Mouse (Mus musculus) yolk sac, embryonic 10.5 days (tissue): ENCODE data around the gene Lemd1.

Experiments
- DNase-seq: peaks from one replicate; pipeline ENCODE4 v3.0.0-alpha.2; 2017; ENCODE audit warnings: low spot score

The Lemd1 gene

GRCm38 (mm10) chr1:132165859-132166258 lies 25.4 kb upstream of the Lemd1 start:
- no peak for DNase-seq

GRCm38 (mm10) chr1:132168115-132168767 lies 23.0 kb upstream of the Lemd1 start:
- DNase-seq = no peak

DNA sequence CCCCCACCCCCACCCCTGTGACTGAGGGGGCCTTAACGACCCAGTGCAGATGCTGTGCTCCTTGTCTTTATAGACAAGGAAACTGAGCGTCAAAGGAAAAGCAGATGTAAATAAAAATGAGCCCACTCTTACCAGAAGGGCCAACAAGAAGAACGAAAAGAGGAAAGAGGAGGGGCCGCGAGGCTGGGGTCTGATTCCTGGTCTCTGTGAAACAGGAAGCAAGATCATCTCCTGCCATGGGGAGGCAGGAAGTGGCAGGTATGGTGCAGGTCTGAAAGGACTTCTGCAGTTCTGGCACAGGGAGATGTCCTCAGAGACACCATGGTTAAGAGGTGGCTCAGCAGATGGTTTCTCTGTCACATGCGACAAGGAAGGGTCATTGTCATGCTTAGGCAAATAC lies 20.5 kb upstream of the Lemd1 start:
- DNase-seq = no peak

DNA sequence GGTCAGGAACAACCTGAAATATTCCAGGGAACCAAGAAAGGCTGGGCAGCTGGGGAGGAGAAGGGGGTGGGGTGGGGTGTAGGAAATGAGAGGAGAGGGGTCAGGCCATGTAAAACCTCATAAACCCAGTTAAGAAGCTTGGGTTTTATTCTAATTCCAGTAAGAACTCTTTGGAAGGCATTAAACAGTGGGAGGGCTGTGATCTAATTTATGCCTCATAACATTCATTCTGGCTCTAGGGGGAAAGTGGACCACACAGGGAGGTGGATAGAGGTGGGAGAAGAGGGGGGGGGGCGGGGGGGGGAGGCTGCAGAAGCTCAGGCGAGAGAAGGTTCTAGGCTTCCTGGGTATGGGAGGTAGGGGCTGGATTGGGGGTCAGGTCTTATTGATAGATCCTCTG lies 19.6 kb upstream of the Lemd1 start:
- DNase-seq = no peak

- DNase-seq = no peak
Measured at GRCm38 (mm10) chr1:132186303-132186702, 4.9 kb upstream of the Lemd1 start.

DNA sequence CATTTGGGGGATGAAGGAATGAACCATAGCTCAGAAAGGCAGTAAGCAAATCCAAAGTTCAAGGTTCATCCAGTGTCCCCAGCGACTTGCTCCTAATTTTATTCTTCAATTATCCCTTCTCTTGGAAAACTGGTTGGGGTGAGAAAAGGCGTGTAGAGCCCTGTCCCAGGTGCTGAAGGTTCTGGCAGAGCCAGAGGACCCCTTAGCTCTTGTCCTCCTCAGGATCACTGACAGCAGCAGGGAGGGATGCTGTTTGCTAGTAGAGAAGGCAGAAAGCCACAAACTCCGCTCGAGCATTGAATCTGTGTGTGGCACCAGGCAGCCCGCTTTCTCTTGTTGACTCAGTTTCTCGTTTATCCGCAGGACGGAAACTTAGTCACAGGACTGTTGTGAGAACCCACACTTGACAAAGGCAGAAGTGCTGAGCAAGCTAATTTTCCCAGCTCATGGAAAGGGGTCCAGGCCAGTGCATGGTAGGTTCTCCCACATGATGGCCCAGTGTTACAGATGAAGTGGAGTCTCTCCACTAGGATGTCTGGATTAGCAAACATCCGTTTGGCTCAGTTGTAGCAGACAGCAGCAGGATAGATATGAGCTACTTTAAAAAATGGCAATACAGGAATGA lies 2.7 kb upstream of the Lemd1 start:
- no peak for DNase-seq

DNA sequence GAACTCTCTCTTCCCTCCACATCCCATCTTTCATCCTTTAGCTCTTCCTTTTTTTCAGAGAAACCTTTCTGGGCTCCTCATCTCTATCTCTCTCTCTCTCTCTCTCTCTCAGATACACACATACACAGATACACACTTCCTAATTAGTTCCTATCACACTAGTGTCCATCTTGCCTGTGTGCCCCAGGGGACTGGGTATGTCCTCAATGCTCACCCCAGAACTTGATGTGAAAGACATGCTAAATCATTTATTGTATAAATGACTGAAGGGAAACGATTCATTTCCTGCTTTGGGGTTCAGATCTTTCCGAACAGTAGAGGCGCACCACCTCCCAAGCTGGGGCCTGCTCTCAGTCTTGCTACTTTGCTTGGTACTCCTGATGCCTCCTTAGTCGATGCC lies 2.0 kb upstream of the Lemd1 start:
- no peak for DNase-seq

- no peak for DNase-seq
Measured at GRCm38 (mm10) chr1:132190040-132190513, 1.2 kb upstream of the Lemd1 start.

GRCm38 (mm10) chr1:132190621-132191092 lies 574 bp upstream of the Lemd1 start:
- no peak for DNase-seq

GRCm38 (mm10) chr1:132191786-132192680 lies 802 bp downstream of the Lemd1 start:
- DNase-seq = no peak

- DNase-seq = no peak
Measured at GRCm38 (mm10) chr1:132193806-132194205, 2.6 kb downstream of the Lemd1 start.

DNA sequence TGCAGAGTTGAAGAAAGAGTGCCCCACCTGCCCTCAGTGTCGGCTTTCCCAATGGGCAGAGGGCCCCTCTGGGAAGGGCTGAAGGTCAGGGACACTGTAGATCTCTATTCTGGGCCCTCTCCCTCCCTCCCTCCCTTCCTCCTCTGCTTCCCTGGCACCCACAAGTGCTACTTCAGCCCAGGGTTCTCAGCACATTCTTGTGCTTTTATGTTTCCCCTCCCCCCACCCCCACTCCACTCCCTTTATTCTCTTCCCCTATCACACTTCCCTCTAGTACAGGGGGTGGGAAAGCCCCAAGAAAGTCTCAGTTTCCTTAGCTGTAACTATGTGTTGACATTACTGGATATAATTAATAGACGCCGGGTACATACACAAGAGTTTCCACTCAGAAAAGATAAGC lies 3.4 kb downstream of the Lemd1 start:
- no peak for DNase-seq

- DNase-seq = no peak
Measured at GRCm38 (mm10) chr1:132195100-132195499, 3.9 kb downstream of the Lemd1 start.

DNA sequence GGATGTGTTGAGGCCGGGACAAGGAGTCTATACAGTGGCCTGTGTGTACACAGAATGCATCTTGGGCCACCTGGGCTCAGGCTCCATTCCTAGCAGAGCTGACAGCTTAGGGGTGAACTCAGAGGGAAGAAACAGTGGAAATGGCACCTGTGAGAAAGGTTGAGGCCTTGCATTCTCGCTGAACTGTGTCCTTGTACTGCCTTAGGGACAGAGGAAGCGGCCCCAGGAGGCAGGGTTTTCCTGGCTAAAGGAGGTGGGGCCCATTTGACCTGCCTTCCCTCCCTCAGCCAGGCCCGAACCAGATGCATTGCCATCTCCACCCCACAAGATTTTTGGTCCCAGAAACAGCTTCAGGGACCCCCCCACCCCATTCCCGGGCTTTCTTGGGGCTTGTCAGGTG lies 4.5 kb downstream of the Lemd1 start:
- no peak for DNase-seq

GRCm38 (mm10) chr1:132196337-132196736 lies 5.1 kb downstream of the Lemd1 start:
- DNase-seq = no peak

- no peak for DNase-seq
Measured at GRCm38 (mm10) chr1:132197666-132198065, 6.4 kb downstream of the Lemd1 start.

DNA sequence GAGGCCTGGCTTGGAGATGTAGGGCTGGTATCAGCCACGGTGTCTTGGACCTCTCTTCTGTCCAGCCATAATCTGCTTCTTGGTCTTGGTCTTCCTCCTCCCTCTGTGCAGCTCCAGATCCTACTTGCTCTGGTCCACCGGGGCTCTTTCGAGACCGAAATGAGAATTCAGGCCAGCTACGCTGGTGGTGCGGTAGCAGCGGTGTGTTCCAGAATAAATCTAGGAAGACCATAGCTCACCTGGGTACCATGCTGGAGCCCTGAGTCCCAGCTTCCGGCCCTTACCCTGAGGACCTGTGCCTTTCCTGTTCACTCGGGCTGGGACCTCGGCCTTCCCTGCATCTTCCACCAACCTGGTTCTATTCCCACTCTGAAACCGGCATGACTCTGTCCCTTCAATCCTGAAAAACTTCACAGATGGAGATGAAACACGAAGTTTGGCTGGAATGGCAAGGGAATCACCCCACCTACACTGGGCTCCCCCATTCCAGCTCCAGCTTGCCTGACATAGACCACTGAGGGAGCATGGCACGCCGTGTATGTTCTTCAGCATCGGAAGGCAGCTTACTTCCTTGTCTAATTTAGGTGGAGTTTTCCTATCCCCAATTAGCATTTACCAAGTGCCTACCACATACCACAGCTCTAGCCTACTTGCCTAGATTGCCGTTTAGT lies 7.3 kb downstream of the Lemd1 start:
- no peak for DNase-seq

DNA sequence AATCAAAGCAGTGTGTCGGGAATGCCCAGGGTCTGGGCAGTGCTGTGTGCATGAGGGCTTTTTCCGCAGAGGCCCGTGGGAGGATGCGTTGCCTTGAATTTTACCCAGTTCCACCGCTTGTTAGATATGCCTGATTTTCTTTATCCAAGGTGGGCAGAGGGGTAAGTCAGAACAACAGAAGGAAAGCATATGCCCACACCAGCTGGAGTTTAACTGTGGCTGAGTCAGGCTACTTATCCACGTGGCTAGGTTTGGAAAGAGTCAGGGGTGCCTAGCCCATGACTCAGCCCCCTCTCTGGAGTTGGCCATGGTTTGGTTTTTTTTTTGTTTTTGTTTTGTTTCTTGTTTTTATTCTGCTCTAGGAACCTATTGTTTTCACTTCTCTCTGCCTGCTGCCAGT lies 8.0 kb downstream of the Lemd1 start:
- DNase-seq = no peak

GRCm38 (mm10) chr1:132199934-132200333 lies 8.7 kb downstream of the Lemd1 start:
- DNase-seq = no peak

- DNase-seq = no peak
Measured at GRCm38 (mm10) chr1:132200562-132201510, 9.6 kb downstream of the Lemd1 start.

DNA sequence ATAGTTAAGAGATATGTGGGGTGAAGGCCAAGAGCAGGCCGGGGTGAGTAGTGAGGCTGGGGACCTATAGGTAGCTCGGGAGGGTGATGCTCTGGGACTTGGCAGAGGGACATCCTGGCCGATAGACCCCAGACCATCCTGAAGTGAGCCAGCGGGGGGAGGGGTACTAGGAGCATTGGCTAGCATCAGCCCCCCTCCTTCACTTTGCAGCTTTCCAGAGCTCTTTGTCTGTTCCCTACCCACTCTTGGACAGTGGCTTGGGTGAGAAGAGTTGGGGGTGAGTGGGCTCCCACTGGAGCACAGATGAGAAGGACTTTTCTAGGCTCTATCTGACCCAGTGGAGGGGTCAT lies 10.3 kb downstream of the Lemd1 start:
- no peak for DNase-seq
